33 mouse cellular contexts compared by ENCODE assay signal in the genomic region with DNA sequence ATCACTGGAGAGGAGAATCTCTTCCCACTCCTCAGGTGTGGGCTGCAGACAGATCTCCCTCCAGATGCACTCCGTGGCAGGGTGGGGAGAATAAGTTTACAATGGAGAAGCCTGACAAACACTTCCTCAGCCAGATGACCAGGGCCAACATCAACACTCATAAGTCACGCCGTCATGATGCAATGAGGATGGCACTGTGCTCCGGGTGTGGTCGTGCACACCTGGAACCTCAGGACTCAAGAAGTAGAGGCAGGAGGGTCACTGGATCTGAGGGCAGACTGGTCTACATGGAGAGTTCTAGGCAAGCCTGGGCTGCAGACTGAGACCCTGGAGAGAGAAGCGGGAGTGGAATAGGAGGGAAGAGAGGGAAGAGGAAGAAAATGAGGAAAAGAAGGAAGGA.
"Had no signal": no experiment of that assay in that cellular context is flagged by ENCODE, and none has a peak within 500 bp of the region (broad histone marks: within the 10 kb centered on the region; RNA-seq: fewer than 3 reads in every experiment).

No protein-coding gene starts in this region.

- DNase-seq: heart, postnatal 14 days; heart, postnatal 36 days; heart, postnatal 4 days; kidney, adult 11 months; kidney, adult 18-20 months; kidney, adult 2 months; kidney, adult 8-10 months; kidney, adult 9 months; kidney, postnatal 10 days; kidney, postnatal 14 days; kidney, postnatal 25 days; kidney, postnatal 36 days; kidney, postnatal 4 days; layer of hippocampus, adult 9-11 months; layer of hippocampus, postnatal 36 days had no signal

- H3K9me3 ChIP-seq: heart, embryonic 12.5 days; heart, embryonic 13.5 days; heart, embryonic 15.5 days; hindbrain, embryonic 10.5 days; hindbrain, embryonic 12.5 days; hindbrain, embryonic 13.5 days; hindbrain, embryonic 15.5 days; intestine, embryonic 15.5 days; kidney, embryonic 15.5 days had no signal

- H3K36me3 ChIP-seq: heart, embryonic 12.5 days; heart, embryonic 13.5 days; heart, embryonic 15.5 days; hindbrain, embryonic 10.5 days; hindbrain, embryonic 12.5 days; hindbrain, embryonic 13.5 days; hindbrain, embryonic 15.5 days; intestine, embryonic 15.5 days; kidney, embryonic 15.5 days had no signal

- ATAC-seq: hindbrain, embryonic 16.5 days; hindbrain, postnatal 0 days; inflammation-experienced regulatory T-cells, adult 6 months; intestine, embryonic 15.5 days; intestine, embryonic 16.5 days; intestine, postnatal 0 days had no signal

- H3K27ac ChIP-seq: heart, embryonic 13.5 days; heart, embryonic 15.5 days; hindbrain, embryonic 10.5 days; hindbrain, embryonic 12.5 days; hindbrain, embryonic 13.5 days; hindbrain, embryonic 14.5 days; hindbrain, embryonic 15.5 days; hindbrain, postnatal 0 days; intestine, embryonic 15.5 days; kidney, embryonic 15.5 days; kidney, postnatal 0 days; layer of hippocampus, adult 2 months; left cerebral cortex, adult 2 months had no signal

- H3K4me1 ChIP-seq: hindbrain, embryonic 12.5 days; hindbrain, embryonic 15.5 days; intestine, embryonic 15.5 days; kidney, embryonic 15.5 days had no signal

- H3K27me3 ChIP-seq: heart, embryonic 12.5 days; heart, embryonic 13.5 days; hindbrain, embryonic 13.5 days; hindbrain, embryonic 15.5 days; intestine, embryonic 15.5 days; kidney, embryonic 15.5 days had no signal

- H3K4me3 ChIP-seq: heart, embryonic 12.5 days; heart, embryonic 13.5 days; heart, embryonic 15.5 days; hindbrain, embryonic 10.5 days; hindbrain, embryonic 12.5 days; hindbrain, embryonic 13.5 days; hindbrain, embryonic 15.5 days; intestine, embryonic 15.5 days; kidney, embryonic 15.5 days; layer of hippocampus, adult 2 months; left cerebral cortex, adult 2 months had no signal

- H3K9ac ChIP-seq: heart, embryonic 12.5 days; heart, embryonic 13.5 days; heart, embryonic 15.5 days; hindbrain, embryonic 12.5 days; hindbrain, embryonic 13.5 days; hindbrain, embryonic 14.5 days; hindbrain, embryonic 15.5 days; intestine, embryonic 15.5 days; kidney, embryonic 15.5 days had no signal

- H3K4me2 ChIP-seq: heart, embryonic 12.5 days; heart, embryonic 13.5 days; heart, embryonic 15.5 days; hindbrain, embryonic 12.5 days; hindbrain, embryonic 13.5 days; hindbrain, embryonic 14.5 days; hindbrain, embryonic 15.5 days; intestine, embryonic 15.5 days; kidney, embryonic 15.5 days had no signal
